Mouse (Mus musculus): ENCODE data around the gene Thpo. TPM values are rescaled to one million over a fixed set of nuclear protein-coding genes. Genes with fewer than 3 reads are reported as not detected.

Gene Thpo
- polyA plus RNA-seq, 1 experiment from 2014 or later = 0.54 TPM

DNA sequence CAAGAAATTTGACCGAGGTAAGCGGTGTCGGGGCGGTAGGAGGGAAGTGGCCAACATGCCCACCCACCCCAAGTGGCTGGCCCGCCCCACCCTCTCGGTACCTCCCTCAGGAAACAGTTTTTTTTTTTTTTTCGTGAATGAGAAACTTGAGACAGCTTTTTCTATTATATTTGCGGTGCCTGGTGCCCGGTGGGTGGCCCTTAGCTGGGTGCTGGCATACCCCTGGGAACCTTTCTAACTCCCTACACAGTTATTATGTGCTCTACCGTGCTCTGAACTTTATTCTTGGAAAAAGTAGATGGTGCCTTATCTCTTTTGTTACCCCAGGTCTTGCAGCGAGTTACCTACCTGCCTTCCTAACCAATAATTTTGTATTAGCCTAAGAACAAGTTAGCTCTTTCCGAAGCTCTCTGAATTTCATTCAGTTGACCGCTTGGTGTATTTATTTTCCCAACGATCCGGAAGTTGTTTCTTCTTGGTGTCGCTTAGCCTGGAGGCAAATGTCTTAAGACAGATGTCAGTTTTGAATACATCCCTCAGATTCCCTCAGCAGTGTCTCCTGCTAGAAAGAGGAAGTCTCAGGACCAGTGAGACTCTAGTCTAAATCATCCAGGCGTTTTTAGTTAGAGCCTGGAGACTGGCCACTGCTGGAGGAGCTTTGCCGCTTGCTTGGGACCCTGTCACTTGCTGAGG, 16.2 kb downstream of the Thpo start:
- peaks cover 11% of the 10 kb centered on the region; the same call in 1 of the 2 replicates for H3K27me3 ChIP-seq (ENCODE audit: low read depth, poor library complexity, severe bottlenecking)
- WGBS = 3% methylated on average over 18 of the region's 18 CpGs
- H3K4me1 ChIP-seq = peaks cover 51% of the 10 kb centered on the region
- no peak for DNase-seq (ENCODE audit: low spot score)
- H3K4me3 ChIP-seq = peak overlapping the region; percentile 73
- peak overlapping the region; percentile 91 for H3K27ac ChIP-seq
- peaks cover 41% of the 10 kb centered on the region for H3K36me3 ChIP-seq
- no peaks in the 10 kb centered on the region for H3K9me3 ChIP-seq (replicated peaks)

DNA sequence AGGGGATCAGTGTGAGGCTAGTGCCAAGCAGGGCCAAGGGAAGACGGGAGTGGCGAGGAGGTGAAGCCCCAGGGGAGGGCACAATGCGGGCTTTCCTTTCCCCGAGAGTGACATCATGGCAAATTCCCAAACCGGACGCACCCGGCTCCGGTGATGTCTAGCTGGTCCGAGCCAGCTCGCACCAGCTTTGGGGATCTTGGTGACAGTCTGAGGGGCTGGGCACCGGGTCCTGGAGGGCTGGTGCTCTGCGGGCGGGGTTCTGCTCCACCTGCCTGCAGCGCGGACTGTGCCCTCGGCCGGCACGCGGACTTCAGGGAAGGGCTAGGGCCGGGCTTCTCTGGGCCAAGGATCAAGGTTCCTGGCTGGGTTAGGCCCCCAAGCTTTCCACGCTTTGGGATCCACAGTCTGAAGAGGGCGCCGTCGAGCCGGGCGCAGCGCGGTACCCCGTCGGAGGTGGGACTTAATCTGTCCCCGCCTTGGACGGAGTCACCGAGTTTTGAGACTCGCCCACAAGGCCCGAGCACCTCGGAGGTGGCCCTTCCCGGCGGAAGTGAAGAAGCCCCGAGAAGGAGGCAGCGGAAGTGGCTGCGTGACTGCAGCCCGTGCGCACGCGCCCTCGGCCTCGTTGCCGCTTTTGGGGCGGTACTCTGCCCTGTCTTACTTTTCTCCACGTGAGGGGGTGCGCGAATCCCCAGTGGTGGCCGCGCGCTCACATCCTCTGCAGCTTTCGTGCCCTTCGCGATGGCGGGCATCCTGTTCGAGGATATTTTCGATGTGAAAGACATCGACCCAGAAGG, 16.9 kb downstream of the Thpo start, which contains the start of the genes Polr2h and Clcn2:
Gene Polr2h, plus strand, starts transcription at position 485 of the 797 bp plus-strand sequence.
Gene Clcn2, minus strand, starts transcription at position 566 of the 797 bp plus-strand sequence.
- peaks cover 51% of the 10 kb centered on the region for H3K4me1 ChIP-seq
- H3K27ac ChIP-seq = peak within 1 kb of the TSS; percentile 91
- peak; percentile 95 for DNase-seq (ENCODE audit: low spot score)
- under 1% methylated on average over 58 of the region's 62 CpGs for WGBS
- peak within 1 kb of the TSS; percentile 73 for H3K4me3 ChIP-seq
- peaks cover 46% of the 10 kb centered on the region for H3K36me3 ChIP-seq
- peaks cover 11% of the 10 kb centered on the region; the same call in 1 of the 2 replicates for H3K27me3 ChIP-seq (ENCODE audit: low read depth, poor library complexity, severe bottlenecking)
- no peaks in the 10 kb centered on the region for H3K9me3 ChIP-seq (replicated peaks)

DNA sequence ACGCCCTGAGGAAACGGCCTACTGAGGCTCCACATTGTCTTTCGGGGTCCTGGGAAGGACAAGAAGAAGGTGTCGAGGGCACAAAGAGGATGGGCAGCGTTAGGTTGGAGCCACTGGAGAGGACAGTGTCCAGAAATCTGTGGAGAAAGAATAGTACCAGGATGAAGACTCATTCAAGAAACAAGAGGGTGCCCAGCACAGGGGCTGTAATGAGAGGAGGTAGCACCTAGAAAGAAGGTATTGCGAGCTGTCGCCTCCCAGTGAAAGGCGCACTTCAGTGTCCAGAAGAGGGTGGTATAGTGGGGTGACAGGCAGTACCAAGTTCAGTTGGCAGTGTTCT, 17.5 kb downstream of the Thpo start:
- peak overlapping the region; percentile 91 for H3K27ac ChIP-seq
- H3K4me1 ChIP-seq = peaks cover 51% of the 10 kb centered on the region
- H3K9me3 ChIP-seq (replicated peaks) = no peaks in the 10 kb centered on the region
- H3K36me3 ChIP-seq = peaks cover 46% of the 10 kb centered on the region
- peak overlapping the region; percentile 73 for H3K4me3 ChIP-seq
- H3K27me3 ChIP-seq (ENCODE audit: low read depth, poor library complexity, severe bottlenecking) = peaks cover 11% of the 10 kb centered on the region; the same call in 1 of the 2 replicates
- no peak for DNase-seq (ENCODE audit: low spot score)
- WGBS = 0% methylated on average over 8 of the region's 8 CpGs

DNA sequence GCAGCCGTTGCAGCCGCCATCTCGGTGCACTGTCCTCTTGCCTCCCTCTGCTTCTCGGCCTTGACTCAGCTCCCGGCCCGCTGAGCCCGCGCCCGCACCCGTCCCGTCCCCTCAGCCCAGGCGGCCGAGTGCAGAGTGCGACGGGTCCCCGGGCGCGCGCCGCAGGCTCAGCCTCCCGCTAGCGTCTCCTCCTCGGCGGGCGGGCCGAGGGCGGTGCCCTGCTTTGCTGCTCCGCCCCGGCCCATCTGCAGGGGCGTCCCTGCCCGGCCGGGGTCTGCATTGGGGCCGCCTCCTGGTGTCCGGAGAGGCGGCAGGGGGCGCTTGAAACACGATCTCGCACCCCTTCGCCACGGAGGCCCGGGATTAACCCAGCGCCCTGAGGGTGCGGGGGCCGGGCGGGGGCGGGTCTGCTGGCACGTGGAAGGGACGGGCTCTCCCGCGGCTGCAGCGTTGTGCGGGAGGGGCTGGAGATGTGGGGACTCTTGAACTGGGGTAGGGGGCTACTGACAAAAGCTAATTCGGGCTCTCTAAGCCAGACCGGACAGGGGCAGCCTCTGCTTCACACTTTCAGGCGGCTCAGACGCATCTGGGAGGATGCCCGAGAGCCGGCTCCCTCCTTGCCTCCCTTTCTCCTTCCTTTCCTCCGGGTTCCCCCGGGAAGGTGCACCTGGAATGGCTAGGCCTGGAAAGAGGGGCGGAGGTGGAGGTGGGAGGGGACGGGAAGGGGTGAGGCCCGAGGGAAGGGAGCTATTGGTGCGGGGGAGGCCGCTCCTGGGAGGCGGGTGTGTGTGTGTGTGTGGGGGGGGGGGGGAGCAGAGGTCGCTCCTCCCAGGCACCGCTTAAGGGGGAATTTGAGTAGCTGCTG, 18.1 kb downstream of the Thpo start:
- Histone ChIP-seq H3K4me3 (peak overlapping the region; percentile 73), H3K4me1 (peaks cover 51% of the 10 kb centered on the region), H3K9me3 (replicated peaks) (no peaks in the 10 kb centered on the region), H3K27ac (peak overlapping the region; percentile 91), H3K27me3 (ENCODE audit: low read depth, poor library complexity, severe bottlenecking) (peaks cover 11% of the 10 kb centered on the region; the same call in 1 of the 2 replicates), H3K36me3 (peaks cover 46% of the 10 kb centered on the region)
- DNase-seq (ENCODE audit: low spot score) = peak; percentile 91
- WGBS = under 1% methylated on average over 68 of the region's 68 CpGs

DNA sequence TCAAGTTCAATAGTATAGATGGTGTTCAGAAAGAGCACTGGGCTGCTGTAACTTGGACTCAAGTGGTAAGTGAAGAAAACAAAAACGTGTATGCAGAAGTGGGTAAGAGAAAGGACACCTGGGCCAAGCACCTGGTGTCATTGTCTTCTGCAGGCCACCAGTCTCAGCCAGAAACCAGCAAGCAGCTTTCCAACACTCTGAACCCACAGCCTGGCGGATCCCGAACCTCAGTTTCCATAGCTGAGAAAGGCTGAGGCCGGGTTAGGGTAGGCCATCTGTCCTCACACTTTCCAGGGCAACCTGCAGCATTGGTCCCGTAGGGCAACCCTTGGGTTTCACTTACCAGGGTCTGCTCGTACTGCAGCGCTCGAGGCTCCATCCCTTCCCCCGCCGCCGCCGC, 18.7 kb downstream of the Thpo start:
- 2% methylated on average over 12 of the region's 12 CpGs for WGBS
- peaks cover 46% of the 10 kb centered on the region for H3K36me3 ChIP-seq
- no peaks in the 10 kb centered on the region for H3K9me3 ChIP-seq (replicated peaks)
- no peak for DNase-seq (ENCODE audit: low spot score)
- H3K4me1 ChIP-seq = peaks cover 51% of the 10 kb centered on the region
- peak overlapping the region; percentile 73 for H3K4me3 ChIP-seq
- peak overlapping the region; percentile 91 for H3K27ac ChIP-seq
- H3K27me3 ChIP-seq (ENCODE audit: low read depth, poor library complexity, severe bottlenecking) = peaks cover 11% of the 10 kb centered on the region; the same call in 1 of the 2 replicates

DNA sequence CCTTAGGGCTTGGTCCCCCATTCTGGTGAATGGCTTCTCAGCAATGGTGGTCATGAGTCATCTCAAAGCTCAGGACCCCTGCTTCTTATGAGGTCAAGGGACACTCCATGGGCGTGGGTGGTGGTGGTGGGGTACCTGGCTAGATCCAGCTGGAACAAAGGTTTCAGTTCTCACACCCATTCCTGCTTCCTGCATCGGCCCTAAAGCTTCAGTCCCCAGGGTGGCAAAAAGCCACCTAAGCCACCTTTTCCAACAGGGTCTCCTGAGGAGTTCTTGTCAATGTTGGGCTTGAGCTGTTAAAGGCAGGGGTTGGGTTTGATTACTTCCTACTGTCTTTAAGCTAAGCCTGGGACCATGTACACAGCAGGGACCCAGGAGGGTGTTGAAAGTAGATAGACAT, 19.1 kb downstream of the Thpo start:
- WGBS = 57% methylated on average over 2 of the region's 2 CpGs
- peaks cover 46% of the 10 kb centered on the region for H3K36me3 ChIP-seq
- peaks cover 11% of the 10 kb centered on the region; the same call in 1 of the 2 replicates for H3K27me3 ChIP-seq (ENCODE audit: low read depth, poor library complexity, severe bottlenecking)
- H3K27ac ChIP-seq = peak overlapping the region; percentile 91
- peak overlapping the region; percentile 73 for H3K4me3 ChIP-seq
- DNase-seq (ENCODE audit: low spot score) = no peak
- no peaks in the 10 kb centered on the region for H3K9me3 ChIP-seq (replicated peaks)
- peaks cover 51% of the 10 kb centered on the region for H3K4me1 ChIP-seq

DNA sequence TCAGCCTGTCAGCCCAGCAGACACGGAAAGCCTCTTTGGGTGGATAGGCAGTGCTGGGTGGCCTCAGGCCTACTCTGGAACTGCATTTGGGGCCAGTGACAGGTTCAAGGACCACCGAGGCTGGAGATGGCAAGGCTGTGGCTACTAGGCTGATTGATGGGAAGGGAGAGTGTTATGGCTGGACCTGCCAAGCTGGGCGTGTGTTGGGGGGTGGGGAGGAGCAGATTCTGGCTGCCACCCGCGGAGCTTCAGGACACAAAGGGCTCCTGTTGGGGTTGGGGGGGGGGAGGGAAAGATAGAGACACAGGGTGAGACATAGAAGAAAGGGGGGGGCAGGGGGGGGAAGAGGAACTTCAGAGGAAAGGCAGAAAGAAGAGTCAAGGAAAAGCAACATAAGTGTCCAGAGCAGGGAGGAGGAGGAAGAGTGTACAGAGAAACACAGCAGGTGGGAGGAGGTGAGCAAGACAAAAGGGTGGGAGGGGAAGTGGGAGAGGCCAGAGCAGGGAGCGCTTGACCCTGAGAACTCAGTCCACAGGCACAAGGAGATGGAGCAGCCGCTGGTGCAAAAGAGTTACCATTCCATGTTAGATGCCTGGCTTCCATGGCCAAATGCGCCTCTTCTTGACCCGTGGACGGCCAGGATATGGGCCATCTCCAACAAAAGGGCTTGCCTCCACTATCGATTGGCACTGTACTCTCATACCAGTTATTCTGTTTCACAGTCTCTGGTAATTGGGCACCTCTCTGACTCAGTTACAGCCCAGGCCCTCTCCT, 19.8 kb downstream of the Thpo start:
- H3K27me3 ChIP-seq (ENCODE audit: low read depth, poor library complexity, severe bottlenecking) = peaks cover 11% of the 10 kb centered on the region; the same call in 1 of the 2 replicates
- no peaks in the 10 kb centered on the region for H3K9me3 ChIP-seq (replicated peaks)
- H3K36me3 ChIP-seq = peaks cover 46% of the 10 kb centered on the region
- peaks cover 51% of the 10 kb centered on the region for H3K4me1 ChIP-seq
- H3K4me3 ChIP-seq = peak overlapping the region; percentile 73
- no peak for DNase-seq (ENCODE audit: low spot score)
- H3K27ac ChIP-seq = peak overlapping the region; percentile 91; the same call in 1 of the 2 replicates
- WGBS = 42% methylated on average over 11 of the region's 11 CpGs

DNA sequence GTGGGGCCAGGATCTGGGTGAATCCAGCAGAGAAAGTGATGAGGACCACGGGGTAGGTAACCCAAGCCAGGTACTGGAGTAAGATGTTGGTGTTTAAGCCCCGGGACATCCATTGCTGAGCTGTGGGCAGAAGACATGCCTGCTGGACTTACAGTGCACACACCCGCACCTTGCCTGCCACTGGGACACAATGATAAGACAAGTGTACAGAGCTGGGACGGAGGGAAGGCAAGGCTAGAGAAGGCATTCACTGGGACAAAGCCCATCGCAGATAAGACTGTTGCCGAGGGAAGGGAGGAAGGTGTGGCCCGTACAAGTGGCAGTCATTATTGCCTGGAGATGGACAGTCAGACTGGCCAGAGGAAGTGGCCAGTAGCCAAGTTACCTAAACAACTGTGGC, 21.4 kb downstream of the Thpo start:
- no peak for DNase-seq (ENCODE audit: low spot score)
- H3K4me3 ChIP-seq = no peak overlapping the region
- H3K9me3 ChIP-seq (replicated peaks) = no peaks in the 10 kb centered on the region
- H3K27me3 ChIP-seq (ENCODE audit: low read depth, poor library complexity, severe bottlenecking) = peaks cover 11% of the 10 kb centered on the region; the same call in 1 of the 2 replicates
- H3K4me1 ChIP-seq = peaks cover 44% of the 10 kb centered on the region
- WGBS = 91% methylated on average over 7 of the region's 7 CpGs
- peaks cover 60% of the 10 kb centered on the region for H3K36me3 ChIP-seq
- H3K27ac ChIP-seq = no peak overlapping the region

DNA sequence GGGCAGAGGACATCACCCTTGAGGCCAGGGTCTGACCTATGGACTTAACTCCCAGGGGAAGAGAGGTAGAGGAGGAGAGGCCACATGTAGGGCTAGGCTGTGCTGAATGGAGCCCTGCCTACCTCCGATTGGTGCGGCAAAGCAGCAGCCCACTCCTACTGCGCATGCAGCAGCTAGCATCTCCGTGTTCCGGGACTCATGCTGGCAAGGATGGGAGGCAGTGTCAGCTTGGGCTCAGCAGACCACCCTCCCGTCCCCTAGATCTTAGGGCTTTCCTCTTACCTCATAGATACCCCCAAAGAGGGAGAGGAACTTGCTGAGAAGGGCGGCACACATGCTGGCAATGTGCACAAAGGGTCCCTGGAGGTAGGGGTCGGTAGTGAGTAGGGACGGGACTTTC, 22.1 kb downstream of the Thpo start:
- Histone ChIP-seq H3K27ac (no peak overlapping the region), H3K9me3 (replicated peaks) (no peaks in the 10 kb centered on the region), H3K4me1 (peaks cover 39% of the 10 kb centered on the region), H3K4me3 (no peak overlapping the region), H3K36me3 (peaks cover 67% of the 10 kb centered on the region), H3K27me3 (ENCODE audit: low read depth, poor library complexity, severe bottlenecking) (peaks cover 11% of the 10 kb centered on the region; the same call in 1 of the 2 replicates)
- DNase-seq (ENCODE audit: low spot score) = no peak
- 81% methylated on average over 9 of the region's 9 CpGs for WGBS

DNA sequence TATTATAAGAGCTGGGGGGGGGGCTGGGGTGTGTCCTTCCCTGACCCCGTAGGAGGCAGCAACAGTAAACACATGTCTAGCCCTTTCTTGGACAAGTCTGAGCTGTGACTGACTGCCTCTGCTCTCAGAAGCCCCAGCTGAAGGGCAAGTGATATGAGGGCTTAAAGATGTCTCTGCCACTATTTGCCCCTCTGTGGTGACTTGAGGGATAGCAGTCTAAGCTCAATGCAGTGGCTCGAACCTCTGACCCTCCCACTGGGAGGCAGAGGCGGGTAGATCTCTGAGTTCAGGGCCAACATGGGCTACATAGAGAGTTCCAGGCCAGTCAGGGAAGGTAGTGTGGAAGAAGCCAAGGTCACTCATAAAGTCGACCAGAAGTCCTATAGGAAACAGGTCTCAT, 23.5 kb downstream of the Thpo start:
- Histone ChIP-seq H3K9me3 (replicated peaks) (no peaks in the 10 kb centered on the region), H3K4me3 (no peak overlapping the region), H3K4me1 (peaks cover 25% of the 10 kb centered on the region), H3K36me3 (peaks cover 81% of the 10 kb centered on the region), H3K27ac (no peak overlapping the region), H3K27me3 (ENCODE audit: low read depth, poor library complexity, severe bottlenecking) (peaks cover 11% of the 10 kb centered on the region; the same call in 1 of the 2 replicates)
- WGBS = 91% methylated on average over 4 of the region's 4 CpGs
- no peak for DNase-seq (ENCODE audit: low spot score)

DNA sequence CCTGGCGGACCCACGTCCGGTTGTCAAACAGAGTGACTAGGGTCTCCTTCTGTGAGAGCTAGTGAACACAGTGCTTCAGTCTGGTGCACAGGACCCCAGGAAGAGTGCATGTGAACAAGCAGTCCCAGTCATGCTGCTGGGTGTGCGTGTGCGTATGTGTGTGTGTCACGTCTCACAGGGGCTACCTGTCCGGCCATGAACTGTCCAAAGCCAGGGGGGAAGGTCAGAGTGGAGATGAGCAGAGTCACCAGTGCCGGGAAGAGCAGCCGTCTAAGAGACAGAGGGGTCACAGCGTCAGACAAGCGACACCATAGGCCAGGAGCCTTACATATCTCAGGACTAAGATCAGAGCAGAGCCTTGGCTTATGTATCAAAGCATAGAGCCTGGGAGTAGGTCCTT, 23.9 kb downstream of the Thpo start:
- no peak for DNase-seq (ENCODE audit: low spot score)
- Histone ChIP-seq H3K27me3 (ENCODE audit: low read depth, poor library complexity, severe bottlenecking) (peaks cover 11% of the 10 kb centered on the region; the same call in 1 of the 2 replicates), H3K9me3 (replicated peaks) (no peaks in the 10 kb centered on the region), H3K36me3 (peaks cover 85% of the 10 kb centered on the region), H3K4me3 (no peak overlapping the region), H3K27ac (no peak overlapping the region), H3K4me1 (peaks cover 21% of the 10 kb centered on the region)
- 96% methylated on average over 11 of the region's 11 CpGs for WGBS

Data from limb, embryonic 10.5 days (tissue).